Mouse (Mus musculus) adrenal gland, postnatal 14 days (tissue): ENCODE results near the gene Efemp2. TPM values are rescaled to one million over a fixed set of nuclear protein-coding genes. Genes with fewer than 3 reads are reported as not detected.

ENCODE experiments used
- DNase-seq: peaks from one replicate; pipeline ENCODE4 v3.0.0; 2021; ENCODE audit warnings: mixed read lengths
- long read RNA-seq, 2 experiments: library from polyadenylated mRNA; stranded (forward); transcript quantifications; one replicate each; pipeline ENCODE4 v2.0.0; 2021
- total RNA-seq: library from RNA; stranded (reverse); gene quantifications from 2 replicates; pipeline ENCODE4 v1.2.3, GENCODE M21; 2021

Efemp2 gene
- total RNA-seq, result 42.5 and 45.9 TPM in 2 replicates
- long read RNA-seq, experiment 1, transcript Efemp2-201 (10 exons, 1,781 nt), result minor isoform, 11 of 65 reads
- long read RNA-seq, experiment 1, transcript Efemp2-204 (11 exons, 1,557 nt), result major isoform, 39 of 65 reads
- long read RNA-seq, experiment 1, partial matches to known transcripts, result 1 of 65 reads
- long read RNA-seq, experiment 1, other reads (novel, unspliced or antisense), result 13 of 65 reads
- long read RNA-seq, experiment 2, transcript Efemp2-201 (10 exons, 1,781 nt), result minor isoform, 8 of 54 reads
- long read RNA-seq, experiment 2, transcript Efemp2-204 (11 exons, 1,557 nt), result major isoform, 32 of 54 reads
- long read RNA-seq, experiment 2, partial matches to known transcripts, result 2 of 54 reads
- long read RNA-seq, experiment 2, other reads (novel, unspliced or antisense), result 10 of 54 reads

GRCm38 (mm10) chr19:5473720-5474119 is at the start of gene Efemp2:
Gene Efemp2 (plus strand): TSS chr19:5473954.
- DNase-seq, result peak; percentile 92

GRCm38 (mm10) chr19:5424092-5424781 is 49.5 kb upstream of the Efemp2 start:
- DNase-seq, result peak; percentile 86

GRCm38 (mm10) chr19:5424782-5425741 is 48.7 kb upstream of the Efemp2 start, which contains the start of the genes Drap1 and AI837181:
Gene Drap1 (minus strand): TSS chr19:5424979.
Gene AI837181 (plus strand): TSS chr19:5425144.
- peak; percentile 98 for DNase-seq

GRCm38 (mm10) chr19:5425906-5426565 is 47.7 kb upstream of the Efemp2 start:
- DNase-seq, result no peak

- DNase-seq, result no peak
These were observed 47.0 kb upstream of the Efemp2 start for GRCm38 (mm10) chr19:5426640-5427290.

- peak; percentile 63 for DNase-seq
These were observed 45.7 kb upstream of the Efemp2 start for GRCm38 (mm10) chr19:5428083-5428482.

GRCm38 (mm10) chr19:5429219-5429618 is 44.5 kb upstream of the Efemp2 start:
- no peak for DNase-seq

GRCm38 (mm10) chr19:5429806-5430205 is 43.9 kb upstream of the Efemp2 start:
- peak; percentile 91 for DNase-seq

- peak; percentile 54 for DNase-seq
These were observed 43.3 kb upstream of the Efemp2 start for GRCm38 (mm10) chr19:5430408-5430807.

- peak; percentile 53 for DNase-seq
These were observed 41.8 kb upstream of the Efemp2 start for GRCm38 (mm10) chr19:5431911-5432464.

- DNase-seq, result peak; percentile 84
These were observed 40.5 kb upstream of the Efemp2 start for GRCm38 (mm10) chr19:5432992-5433852.

- no peak for DNase-seq
These were observed 39.8 kb upstream of the Efemp2 start for GRCm38 (mm10) chr19:5433951-5434350.

- DNase-seq, result no peak
These were observed 29.3 kb upstream of the Efemp2 start for GRCm38 (mm10) chr19:5444371-5444908.

- DNase-seq, result no peak
These were observed 28.8 kb upstream of the Efemp2 start for GRCm38 (mm10) chr19:5444954-5445353.

GRCm38 (mm10) chr19:5445747-5446146 is 28.0 kb upstream of the Efemp2 start:
- no peak for DNase-seq

GRCm38 (mm10) chr19:5447515-5448353 is 26.0 kb upstream of the Efemp2 start, which contains the start of gene Fosl1:
Gene Fosl1 (plus strand): TSS chr19:5447547.
- DNase-seq, result peak; percentile 81

GRCm38 (mm10) chr19:5448354-5449150 is 25.2 kb upstream of the Efemp2 start:
- DNase-seq, result peak; percentile 62
